Mouse (Mus musculus): ENCODE results near the gene Rgs8. TPM values are rescaled to one million over a fixed set of nuclear protein-coding genes. Genes with fewer than 3 reads are reported as not detected.

Rgs8 gene
- polyA plus RNA-seq, 1 experiment from 2014 or later = 0.24 TPM

- no peak for ATAC-seq (replicated peaks; ENCODE audit: insufficient number of reproducible peaks, insufficient read depth, low FRiP score, low read depth)
- H3K27me3 ChIP-seq = no peaks in the 10 kb centered on the region
- H3K4me2 ChIP-seq = no peak overlapping the region
- no peak overlapping the region for H3K27ac ChIP-seq
- H3K4me3 ChIP-seq = no peak overlapping the region
- 78% methylated on average over 5 of the region's 5 CpGs for WGBS
- H3K9ac ChIP-seq = no peak overlapping the region
- peaks cover 8% of the 10 kb centered on the region for H3K4me1 ChIP-seq (replicated peaks)
- no peaks in the 10 kb centered on the region for H3K36me3 ChIP-seq
- no peaks in the 10 kb centered on the region for H3K9me3 ChIP-seq (replicated peaks)
Observed at GRCm38 (mm10) chr1:153708626-153709025, 55.8 kb downstream of the Rgs8 start.

GRCm38 (mm10) chr1:153709451-153709850, 56.6 kb downstream of the Rgs8 start:
- no peaks in the 10 kb centered on the region for H3K36me3 ChIP-seq
- no peaks in the 10 kb centered on the region for H3K9me3 ChIP-seq (replicated peaks)
- 50% methylated on average over 5 of the region's 5 CpGs for WGBS
- H3K4me3 ChIP-seq = no peak overlapping the region
- no peak for ATAC-seq (replicated peaks; ENCODE audit: insufficient number of reproducible peaks, insufficient read depth, low FRiP score, low read depth)
- no peak overlapping the region for H3K4me2 ChIP-seq
- H3K9ac ChIP-seq = no peak overlapping the region
- no peaks in the 10 kb centered on the region for H3K27me3 ChIP-seq
- no peaks in the 10 kb centered on the region; the same call in 1 of the 2 replicates for H3K4me1 ChIP-seq (replicated peaks)
- H3K27ac ChIP-seq = no peak overlapping the region

GRCm38 (mm10) chr1:153711544-153712262, 58.9 kb downstream of the Rgs8 start:
- Histone ChIP-seq H3K4me2 (no peak overlapping the region), H3K4me1 (replicated peaks) (no peaks in the 10 kb centered on the region; the same call in 1 of the 2 replicates), H3K4me3 (no peak overlapping the region), H3K36me3 (no peaks in the 10 kb centered on the region), H3K9ac (no peak overlapping the region), H3K27ac (no peak overlapping the region), H3K9me3 (replicated peaks) (no peaks in the 10 kb centered on the region), H3K27me3 (no peaks in the 10 kb centered on the region)
- no peak for ATAC-seq (replicated peaks; ENCODE audit: insufficient number of reproducible peaks, insufficient read depth, low FRiP score, low read depth)
- 63% methylated on average over 3 of the region's 3 CpGs for WGBS

- WGBS = 88% methylated on average over 2 of the region's 2 CpGs
- H3K27ac ChIP-seq = no peak overlapping the region
Observed at GRCm38 (mm10) chr1:153712633-153713032, 59.8 kb downstream of the Rgs8 start.

GRCm38 (mm10) chr1:153717990-153718389, 65.2 kb downstream of the Rgs8 start:
- Histone ChIP-seq H3K9me3 (replicated peaks) (no peaks in the 10 kb centered on the region), H3K4me2 (no peak overlapping the region), H3K36me3 (no peaks in the 10 kb centered on the region), H3K9ac (no peak overlapping the region), H3K27ac (no peak overlapping the region), H3K4me3 (no peak overlapping the region), H3K4me1 (replicated peaks) (no peaks in the 10 kb centered on the region), H3K27me3 (no peaks in the 10 kb centered on the region)
- 78% methylated on average over 1 of the region's 1 CpGs for WGBS
- no peak for ATAC-seq (replicated peaks; ENCODE audit: insufficient number of reproducible peaks, insufficient read depth, low FRiP score, low read depth)

More at GRCm38 (mm10) chr1:153712633-153713032, 59.8 kb downstream of the Rgs8 start:
- Histone ChIP-seq H3K27me3 (no peaks in the 10 kb centered on the region), H3K36me3 (no peaks in the 10 kb centered on the region), H3K9me3 (replicated peaks) (no peaks in the 10 kb centered on the region), H3K4me1 (replicated peaks) (no peaks in the 10 kb centered on the region; the same call in 1 of the 2 replicates), H3K9ac (no peak overlapping the region), H3K4me2 (no peak overlapping the region), H3K4me3 (no peak overlapping the region)
- no peak for ATAC-seq (replicated peaks; ENCODE audit: insufficient number of reproducible peaks, insufficient read depth, low FRiP score, low read depth)

- 71% methylated on average over 7 of the region's 7 CpGs for WGBS
Observed at GRCm38 (mm10) chr1:153720935-153721334, 68.1 kb downstream of the Rgs8 start.

GRCm38 (mm10) chr1:153721565-153722310, 68.9 kb downstream of the Rgs8 start:
- no peaks in the 10 kb centered on the region for H3K27me3 ChIP-seq
- no peak overlapping the region for H3K27ac ChIP-seq
- no peaks in the 10 kb centered on the region for H3K9me3 ChIP-seq (replicated peaks)
- H3K4me1 ChIP-seq (replicated peaks) = no peaks in the 10 kb centered on the region
- no peak overlapping the region for H3K4me2 ChIP-seq
- no peaks in the 10 kb centered on the region for H3K36me3 ChIP-seq
- H3K4me3 ChIP-seq = no peak overlapping the region
- ATAC-seq (replicated peaks; ENCODE audit: insufficient number of reproducible peaks, insufficient read depth, low FRiP score, low read depth) = no peak
- H3K9ac ChIP-seq = no peak overlapping the region
- WGBS = 60% methylated on average over 9 of the region's 9 CpGs

More at GRCm38 (mm10) chr1:153720935-153721334, 68.1 kb downstream of the Rgs8 start:
- ATAC-seq (replicated peaks; ENCODE audit: insufficient number of reproducible peaks, insufficient read depth, low FRiP score, low read depth) = no peak
- no peak overlapping the region for H3K4me3 ChIP-seq
- no peaks in the 10 kb centered on the region for H3K4me1 ChIP-seq (replicated peaks)
- no peak overlapping the region for H3K9ac ChIP-seq
- no peaks in the 10 kb centered on the region for H3K36me3 ChIP-seq
- no peak overlapping the region for H3K4me2 ChIP-seq
- no peak overlapping the region for H3K27ac ChIP-seq
- H3K27me3 ChIP-seq = no peaks in the 10 kb centered on the region
- no peaks in the 10 kb centered on the region for H3K9me3 ChIP-seq (replicated peaks)

- H3K4me3 ChIP-seq = no peak overlapping the region
- no peaks in the 10 kb centered on the region for H3K27me3 ChIP-seq
- no peak overlapping the region for H3K27ac ChIP-seq
- no peak for ATAC-seq (replicated peaks; ENCODE audit: insufficient number of reproducible peaks, insufficient read depth, low FRiP score, low read depth)
- no peak overlapping the region for H3K4me2 ChIP-seq
- no peaks in the 10 kb centered on the region for H3K4me1 ChIP-seq (replicated peaks)
- H3K9ac ChIP-seq = no peak overlapping the region
- WGBS = 65% methylated on average over 9 of the region's 9 CpGs
- no peaks in the 10 kb centered on the region for H3K9me3 ChIP-seq (replicated peaks)
- no peaks in the 10 kb centered on the region for H3K36me3 ChIP-seq
Observed at GRCm38 (mm10) chr1:153723426-153723825, 70.6 kb downstream of the Rgs8 start.

GRCm38 (mm10) chr1:153726636-153727035, 73.8 kb downstream of the Rgs8 start:
- Histone ChIP-seq H3K36me3 (no peaks in the 10 kb centered on the region), H3K9ac (no peak overlapping the region), H3K27me3 (no peaks in the 10 kb centered on the region), H3K4me2 (no peak overlapping the region), H3K9me3 (replicated peaks) (no peaks in the 10 kb centered on the region), H3K4me1 (replicated peaks) (peaks cover 13% of the 10 kb centered on the region), H3K4me3 (no peak overlapping the region), H3K27ac (no peak overlapping the region)
- no peak for ATAC-seq (replicated peaks; ENCODE audit: insufficient number of reproducible peaks, insufficient read depth, low FRiP score, low read depth)
- WGBS = 83% methylated on average over 16 of the region's 16 CpGs

GRCm38 (mm10) chr1:153729806-153730205, 77.0 kb downstream of the Rgs8 start:
- H3K36me3 ChIP-seq = no peaks in the 10 kb centered on the region
- H3K9ac ChIP-seq = no peak overlapping the region
- H3K4me3 ChIP-seq = no peak overlapping the region
- no peaks in the 10 kb centered on the region for H3K9me3 ChIP-seq (replicated peaks)
- H3K4me2 ChIP-seq = no peak overlapping the region
- WGBS = 30% methylated on average over 2 of the region's 2 CpGs
- no peak overlapping the region for H3K27ac ChIP-seq
- peaks cover 13% of the 10 kb centered on the region for H3K4me1 ChIP-seq (replicated peaks)
- 0 out of 2 replicates have a peak, but pooled peaks have one; percentile 16 for ATAC-seq (replicated peaks; ENCODE audit: insufficient number of reproducible peaks, insufficient read depth, low FRiP score, low read depth)
- no peaks in the 10 kb centered on the region for H3K27me3 ChIP-seq

- Histone ChIP-seq H3K4me1 (replicated peaks) (peaks cover 13% of the 10 kb centered on the region), H3K4me3 (no peak overlapping the region), H3K9ac (no peak overlapping the region), H3K27me3 (0 out of 2 replicates have a peak, but pooled peaks cover 2% of the 10 kb centered on the region), H3K4me2 (no peak overlapping the region), H3K36me3 (no peaks in the 10 kb centered on the region), H3K9me3 (replicated peaks) (no peaks in the 10 kb centered on the region), H3K27ac (peak overlapping the region; percentile 57)
- peak; percentile 81 for ATAC-seq (replicated peaks; ENCODE audit: insufficient number of reproducible peaks, insufficient read depth, low FRiP score, low read depth)
- WGBS = 16% methylated on average over 3 of the region's 3 CpGs
Observed at GRCm38 (mm10) chr1:153730671-153731070, 77.8 kb downstream of the Rgs8 start.
